Mouse (Mus musculus): ENCODE results near the gene Mark1.

DNA sequence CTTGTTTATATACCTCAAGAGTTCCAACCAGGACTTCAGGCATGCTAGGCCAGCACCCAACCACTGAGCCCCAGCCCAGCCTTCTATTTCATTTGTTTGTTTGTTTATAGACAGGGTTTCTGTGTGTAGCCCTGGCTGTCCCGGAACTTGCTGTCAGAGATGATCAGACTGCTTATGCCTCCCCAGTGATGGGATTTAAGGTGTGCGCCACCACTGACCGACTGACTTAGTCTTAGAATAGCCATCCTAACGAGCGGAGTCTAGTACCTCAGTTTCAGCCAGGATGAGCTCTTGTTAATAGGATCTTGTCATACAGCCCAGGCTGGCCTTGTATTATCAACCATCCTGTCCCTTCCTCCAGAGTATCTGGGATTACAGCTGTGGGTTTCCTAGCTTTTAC is 118.2 kb downstream of the Mark1 start:
- TF ChIP-seq CTCF (IDR thresholded peaks at IDR 0.05; ENCODE audit: extremely low read depth, insufficient read depth, low read length) (no peak), POLR2A (IDR thresholded peaks at IDR 0.05; ENCODE audit: extremely low read depth, insufficient read depth, low read length) (no peak)
